Mouse (Mus musculus) spleen, adult 2 months (tissue): Measurements from ENCODE around the gene Shisa3.

ENCODE experiments used
- CTCF ChIP-seq: fragments of 200-500 bp; IDR thresholded peaks from 2 replicates; pipeline ENCODE4 v1.5.1; 2011; ENCODE audit warnings: mild to moderate bottlenecking, inconsistent platforms; ENCODE audit not compliant: insufficient read depth, insufficient read length, insufficient replicate concordance; ENCODE audit errors: extremely low read depth
- POLR2A ChIP-seq: fragments of 200-500 bp; IDR thresholded peaks from 2 replicates; pipeline ENCODE4 v1.6.1; 2011; ENCODE audit warnings: low read depth, low read length, inconsistent platforms

- TF ChIP-seq CTCF (no peak), POLR2A (no peak)
These were observed 48.2 kb downstream of the Shisa3 start for GRCm38 (mm10) chr5:67655696-67656519.
